Comparison of ENCODE assay signal across 18 mouse cellular contexts in genomic region chr19:32378581-32378980, GRCm38 (mm10). TPM values are rescaled to one million over a fixed set of nuclear protein-coding genes. Genes with fewer than 3 reads are reported as not detected.
DNase-seq lines count a peak whose midpoint lies in the region; ATAC-seq lines count a peak whose summit lies in the region.
"Had no signal": no experiment of that assay in that cellular context is flagged by ENCODE, and none has a peak within 500 bp of the region (broad histone marks: within the 10 kb centered on the region; RNA-seq: fewer than 3 reads in every experiment).

No protein-coding gene starts in this region.

- H3K4me1 ChIP-seq in megakaryocyte, embryonic 14.5 days: peaks cover 100% of the 10 kb centered on the region

- H3K27me3 ChIP-seq in megakaryocyte, embryonic 14.5 days (replicated peaks): no peaks in the 10 kb centered on the region
- H3K27me3 ChIP-seq: CH12.LX; embryonic facial prominence, embryonic 13.5 days; forebrain, embryonic 12.5 days; heart, embryonic 12.5 days had no signal

- H3K9me3 ChIP-seq in megakaryocyte, embryonic 14.5 days: no peaks in the 10 kb centered on the region
- H3K9me3 ChIP-seq: embryonic facial prominence, embryonic 13.5 days; forebrain, embryonic 12.5 days; heart, embryonic 12.5 days had no signal

- DNase-seq in adrenal gland, postnatal 14 days: peak; percentile 12
- DNase-seq in adrenal gland, adult 8-10 months: no peak
- peak; percentile 34 for DNase-seq in gastrocnemius, postnatal 25 days
- DNase-seq in gastrocnemius, adult 8-10 months (ENCODE audit: low spot score in 2 of 2): no peak
- peak; percentile 57 for DNase-seq in skeletal muscle tissue, adult 2 months (ENCODE audit: low read depth, low spot score)
- DNase-seq in adipocyte (ENCODE audit: low spot score): no peak
- DNase-seq: cerebellum, postnatal 25 days; heart, adult 2 months; kidney, adult 8-10 months had no signal

- H3K4me3 ChIP-seq in megakaryocyte, embryonic 14.5 days (replicated peaks): peak overlapping the region; percentile 81
- H3K4me3 ChIP-seq: embryonic facial prominence, embryonic 13.5 days; forebrain, embryonic 12.5 days; heart, adult 2 months; heart, embryonic 12.5 days had no signal

- peaks cover 35% of the 10 kb centered on the region for H3K36me3 ChIP-seq in megakaryocyte, embryonic 14.5 days (replicated peaks; ENCODE audit: low read length)
- H3K36me3 ChIP-seq: embryonic facial prominence, embryonic 13.5 days; forebrain, embryonic 12.5 days; heart, embryonic 12.5 days had no signal

- no peak for ATAC-seq in megakaryocyte, adult 5-6 weeks (ENCODE audit: poor library complexity, severe bottlenecking)
- ATAC-seq: forebrain, embryonic 16.5 days; inflammation-experienced regulatory T-cells, adult 6 months; intestine, postnatal 0 days had no signal

RNA-seq across cellular contexts. Expression of gene Sgms1, which starts 10.9 kb away (rescaled TPM):
- total RNA-seq in adrenal gland, postnatal 14 days (2021): 62.6 and 75.9 TPM in 2 replicates
- total RNA-seq in adrenal gland, adult 8-10 months (2022): 100 to 1,000 TPM in 2 of 4 experiments, 10 to 100 TPM in 2; 96.1 to 103 (median 101) TPM
- total RNA-seq in gastrocnemius, postnatal 25 days (2021): 10 to 100 TPM; 37.2 to 42.0 TPM
- total RNA-seq in gastrocnemius, adult 8-10 months (2022): 10 to 100 TPM; 57.6 to 68.1 (median 61.3) TPM
- 6.8 and 10.8 TPM in 2 replicates for polyA plus RNA-seq in megakaryocyte, embryonic 14.5 days (2012; ENCODE audit: insufficient read depth, low replicate concordance)
- total RNA-seq in megakaryocyte, adult 5-6 weeks (2015): 45.4 and 48.3 TPM in 2 replicates
- total RNA-seq in megakaryocyte, adult 5-6 weeks (2017): 44.9 and 69.6 TPM in 2 replicates

Comparison
In these comparisons a context has a peak if more than half of its experiments do, and no peak if none do; other contexts are left out.
1. DNase-seq: peak in adrenal gland, postnatal 14 days (single experiment), gastrocnemius, postnatal 25 days (single experiment) and skeletal muscle tissue, adult 2 months (single experiment); none in adrenal gland, adult 8-10 months (single experiment), gastrocnemius, adult 8-10 months (0 of 2) and adipocyte (single experiment).